Mouse (Mus musculus): ENCODE results near the gene Prlh. TPM values are rescaled to one million over a fixed set of nuclear protein-coding genes. Genes with fewer than 3 reads are reported as not detected.

Prlh gene
- total and polyA plus RNA-seq, 2 experiments: not detected

DNA sequence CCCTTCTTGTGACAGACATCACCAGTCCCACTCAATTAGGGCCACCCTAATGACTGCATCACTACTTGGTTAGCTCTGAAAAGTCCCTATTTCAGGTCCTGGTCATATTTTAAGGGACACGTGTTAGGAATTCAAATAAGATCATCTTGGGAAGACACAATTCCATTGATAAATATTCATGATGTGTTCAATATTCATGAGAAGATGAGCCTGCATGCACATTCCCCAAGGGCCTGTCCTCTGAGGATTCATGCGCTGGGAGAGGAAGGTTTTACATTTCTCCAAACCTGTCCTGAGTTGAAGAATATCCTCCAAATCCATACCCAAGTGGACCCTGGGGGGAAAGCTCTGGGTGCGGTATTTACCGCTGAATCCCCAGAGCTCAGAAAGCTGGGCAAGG is 23.1 kb downstream of the Prlh start:
- WGBS: 93% methylated on average over 4 of the region's 4 CpGs
- H3K9ac ChIP-seq (ENCODE audit: low read depth, low read length): no peak overlapping the region
- no peak overlapping the region for H3K4me3 ChIP-seq (ENCODE audit: insufficient read depth, low read depth, low read length)
- no peak for TF ChIP-seq CTCF (IDR thresholded peaks at IDR 0.05; ENCODE audit: low read depth, low read length)
- no peak for TF ChIP-seq POLR2A (IDR thresholded peaks at IDR 0.05; ENCODE audit: extremely low read depth, insufficient read depth, low read length)
- no peak overlapping the region for H3K27ac ChIP-seq (replicated peaks; ENCODE audit: insufficient read depth, low read depth, low read length)
- H3K27me3 ChIP-seq (ENCODE audit: control insufficient read depth, insufficient read depth, low read length): no peaks in the 10 kb centered on the region
- H3K79me2 ChIP-seq (ENCODE audit: control insufficient read depth, insufficient read depth, low read length): no peaks in the 10 kb centered on the region
- H3K4me1 ChIP-seq (ENCODE audit: control insufficient read depth, insufficient read depth, low read length): no peaks in the 10 kb centered on the region
- no peak for DNase-seq (ENCODE audit: extremely low read depth, low read depth, low spot score)
- H3K36me3 ChIP-seq (ENCODE audit: control insufficient read depth, insufficient read depth, low read length): no peaks in the 10 kb centered on the region

DNA sequence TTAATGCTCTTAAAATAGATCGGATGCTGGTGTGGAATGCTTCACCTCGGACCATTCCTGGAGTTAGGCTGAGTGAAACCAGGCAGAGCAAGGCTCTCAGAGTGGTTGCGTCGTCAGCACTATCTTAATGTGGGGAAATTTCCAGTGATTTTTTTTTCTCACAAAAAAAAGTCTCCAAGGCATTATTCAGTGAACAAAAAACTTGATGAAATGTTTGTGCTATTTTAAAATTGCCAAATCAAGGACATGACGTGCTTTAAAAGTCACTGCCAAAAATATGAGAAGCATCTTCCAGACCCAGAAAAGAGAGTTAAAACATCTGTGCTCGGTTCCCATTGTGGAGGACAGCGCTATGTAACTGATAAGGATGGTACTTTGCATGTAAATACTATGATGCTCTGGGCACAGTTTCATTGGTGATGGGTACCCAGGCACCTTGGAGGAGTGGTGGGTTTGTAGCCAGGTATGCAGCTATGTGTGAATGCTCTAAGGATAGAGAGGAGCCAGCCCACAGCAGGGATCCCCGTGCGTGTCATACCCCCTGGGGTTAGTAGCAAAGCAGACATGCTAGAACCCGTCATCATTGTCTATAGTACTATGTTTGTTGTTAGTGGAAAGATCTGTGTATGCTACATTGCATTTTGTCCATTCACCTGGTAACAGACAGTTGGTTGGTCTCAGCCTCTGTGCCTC is 27.9 kb downstream of the Prlh start:
- WGBS: 69% methylated on average over 10 of the region's 10 CpGs
- TF ChIP-seq POLR2A (IDR thresholded peaks at IDR 0.05; ENCODE audit: extremely low read depth, insufficient read depth, low read length) (no peak), CTCF (IDR thresholded peaks at IDR 0.05; ENCODE audit: low read depth, low read length) (no peak)
- Histone ChIP-seq H3K4me3 (ENCODE audit: insufficient read depth, low read depth, low read length) (no peak overlapping the region), H3K36me3 (ENCODE audit: control insufficient read depth, insufficient read depth, low read length) (no peaks in the 10 kb centered on the region), H3K27ac (replicated peaks; ENCODE audit: insufficient read depth, low read depth, low read length) (no peak overlapping the region), H3K9ac (ENCODE audit: low read depth, low read length) (no peak overlapping the region), H3K4me1 (ENCODE audit: control insufficient read depth, insufficient read depth, low read length) (no peaks in the 10 kb centered on the region), H3K79me2 (ENCODE audit: control insufficient read depth, insufficient read depth, low read length) (no peaks in the 10 kb centered on the region), H3K27me3 (ENCODE audit: control insufficient read depth, insufficient read depth, low read length) (no peaks in the 10 kb centered on the region)
- DNase-seq (ENCODE audit: extremely low read depth, low read depth, low spot score): no peak

DNA sequence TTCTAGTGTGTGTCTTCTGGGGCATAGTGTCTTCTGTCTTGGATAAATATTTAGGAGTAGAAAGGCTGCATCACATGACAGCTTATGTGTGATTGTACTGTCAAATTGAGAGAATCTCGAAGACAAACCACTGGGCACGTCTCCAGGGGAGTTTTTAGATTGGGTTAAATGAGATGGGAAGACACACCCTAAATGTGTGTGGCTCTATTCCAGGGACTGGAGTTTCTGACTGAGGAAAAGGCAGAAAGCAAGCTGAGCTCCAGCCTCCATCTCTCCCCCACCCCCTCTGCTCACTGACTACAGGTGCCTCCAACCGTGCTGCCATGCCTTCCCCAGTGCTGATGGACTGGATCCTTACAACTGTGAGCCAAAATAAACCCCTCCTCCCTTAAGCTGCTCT is 28.4 kb downstream of the Prlh start:
- DNase-seq (ENCODE audit: extremely low read depth, low read depth, low spot score): no peak
- 84% methylated on average over 3 of the region's 3 CpGs for WGBS

DNA sequence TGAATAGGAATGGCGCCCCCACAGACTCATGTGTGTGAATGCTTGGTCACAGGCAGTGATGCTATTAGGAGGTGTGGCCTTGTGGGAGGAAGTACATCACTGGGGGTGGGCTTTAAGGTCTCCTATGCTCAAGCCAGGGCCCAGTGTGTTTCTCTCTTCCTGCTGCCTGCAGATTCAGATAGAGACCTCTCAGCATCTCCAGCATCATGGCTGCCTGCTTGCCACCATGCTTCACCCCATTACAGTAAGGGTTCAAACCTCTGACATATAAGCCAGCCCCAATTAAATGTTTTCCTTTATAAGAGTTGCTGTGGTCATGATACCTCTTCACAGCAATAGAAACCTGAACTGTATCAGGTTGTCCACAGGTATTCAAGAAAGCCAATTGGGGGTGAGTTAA is 43.0 kb downstream of the Prlh start:
- Histone ChIP-seq H3K4me3 (ENCODE audit: insufficient read depth, low read depth, low read length) (no peak overlapping the region), H3K9ac (ENCODE audit: low read depth, low read length) (no peak overlapping the region), H3K27me3 (ENCODE audit: control insufficient read depth, insufficient read depth, low read length) (peaks cover 4% of the 10 kb centered on the region; the same call in 1 of the 2 replicates), H3K27ac (replicated peaks; ENCODE audit: insufficient read depth, low read depth, low read length) (no peak overlapping the region), H3K79me2 (ENCODE audit: control insufficient read depth, insufficient read depth, low read length) (no peaks in the 10 kb centered on the region), H3K4me1 (ENCODE audit: control insufficient read depth, insufficient read depth, low read length) (no peaks in the 10 kb centered on the region), H3K36me3 (ENCODE audit: control insufficient read depth, insufficient read depth, low read length) (no peaks in the 10 kb centered on the region)
- 100% methylated on average over 1 of the region's 1 CpGs for WGBS
- TF ChIP-seq POLR2A (IDR thresholded peaks at IDR 0.05; ENCODE audit: extremely low read depth, insufficient read depth, low read length) (no peak), CTCF (IDR thresholded peaks at IDR 0.05; ENCODE audit: low read depth, low read length) (no peak)
- DNase-seq (ENCODE audit: extremely low read depth, low read depth, low spot score): no peak

More for the DNA sequence above, 28.4 kb downstream of the Prlh start:
- no peaks in the 10 kb centered on the region for H3K27me3 ChIP-seq (ENCODE audit: control insufficient read depth, insufficient read depth, low read length)
- TF ChIP-seq CTCF (IDR thresholded peaks at IDR 0.05; ENCODE audit: low read depth, low read length): no peak
- TF ChIP-seq POLR2A (IDR thresholded peaks at IDR 0.05; ENCODE audit: extremely low read depth, insufficient read depth, low read length): no peak
- H3K27ac ChIP-seq (replicated peaks; ENCODE audit: insufficient read depth, low read depth, low read length): no peak overlapping the region
- H3K4me1 ChIP-seq (ENCODE audit: control insufficient read depth, insufficient read depth, low read length): no peaks in the 10 kb centered on the region
- no peaks in the 10 kb centered on the region for H3K79me2 ChIP-seq (ENCODE audit: control insufficient read depth, insufficient read depth, low read length)
- H3K4me3 ChIP-seq (ENCODE audit: insufficient read depth, low read depth, low read length): no peak overlapping the region
- H3K36me3 ChIP-seq (ENCODE audit: control insufficient read depth, insufficient read depth, low read length): no peaks in the 10 kb centered on the region
- no peak overlapping the region for H3K9ac ChIP-seq (ENCODE audit: low read depth, low read length)

DNA sequence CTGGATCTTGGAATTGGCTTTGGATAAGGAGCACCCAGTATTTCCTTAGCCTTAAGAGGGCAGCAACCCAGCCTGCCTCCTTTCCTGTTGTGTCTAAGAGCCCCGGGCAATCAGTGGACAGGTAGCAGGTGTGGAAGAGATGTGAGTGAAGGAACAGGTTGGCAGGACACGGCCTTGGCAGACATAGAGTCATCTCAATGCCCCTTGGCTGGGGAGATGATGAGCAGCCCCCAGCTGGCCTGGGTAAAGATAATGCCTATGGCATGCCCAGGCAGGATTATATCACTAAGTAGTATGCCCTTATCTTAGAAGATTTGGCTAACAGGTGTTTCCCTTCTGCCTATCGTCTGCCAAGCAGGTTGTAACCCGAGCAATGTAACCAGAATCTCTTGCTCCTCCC is 44.2 kb downstream of the Prlh start:
- no peaks in the 10 kb centered on the region for H3K36me3 ChIP-seq (ENCODE audit: control insufficient read depth, insufficient read depth, low read length)
- H3K79me2 ChIP-seq (ENCODE audit: control insufficient read depth, insufficient read depth, low read length): no peaks in the 10 kb centered on the region
- H3K27me3 ChIP-seq (ENCODE audit: control insufficient read depth, insufficient read depth, low read length): peaks cover 4% of the 10 kb centered on the region; the same call in 1 of the 2 replicates
- TF ChIP-seq POLR2A (IDR thresholded peaks at IDR 0.05; ENCODE audit: extremely low read depth, insufficient read depth, low read length) (no peak), CTCF (IDR thresholded peaks at IDR 0.05; ENCODE audit: low read depth, low read length) (no peak)
- no peak overlapping the region for H3K9ac ChIP-seq (ENCODE audit: low read depth, low read length)
- H3K27ac ChIP-seq (replicated peaks; ENCODE audit: insufficient read depth, low read depth, low read length): no peak overlapping the region
- WGBS: 85% methylated on average over 4 of the region's 4 CpGs
- no peak for DNase-seq (ENCODE audit: extremely low read depth, low read depth, low spot score)
- H3K4me1 ChIP-seq (ENCODE audit: control insufficient read depth, insufficient read depth, low read length): peaks cover 2% of the 10 kb centered on the region; the same call in 1 of the 2 replicates
- H3K4me3 ChIP-seq (ENCODE audit: insufficient read depth, low read depth, low read length): no peak overlapping the region

DNA sequence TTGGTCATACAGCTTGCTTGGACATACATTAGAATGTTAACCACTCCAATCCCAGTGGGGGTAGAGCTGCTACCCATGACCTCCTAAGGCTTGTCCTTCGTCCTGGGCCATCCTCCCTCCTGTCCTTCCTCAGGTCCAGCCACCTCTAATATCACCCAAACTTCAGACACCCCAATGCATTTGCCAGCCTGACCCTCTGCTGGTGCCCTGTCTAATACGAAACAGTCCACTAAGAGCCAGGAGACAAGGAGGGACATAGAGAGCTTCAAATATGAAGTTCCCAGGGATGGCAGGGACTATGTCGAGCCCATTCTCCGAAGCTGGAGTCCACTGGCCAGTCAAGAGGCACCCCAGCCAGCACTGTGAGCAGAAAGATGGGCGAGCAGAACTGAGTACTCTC is 44.7 kb downstream of the Prlh start:
- H3K79me2 ChIP-seq (ENCODE audit: control insufficient read depth, insufficient read depth, low read length): no peaks in the 10 kb centered on the region
- no peak for DNase-seq (ENCODE audit: extremely low read depth, low read depth, low spot score)
- H3K4me3 ChIP-seq (ENCODE audit: insufficient read depth, low read depth, low read length): no peak overlapping the region
- no peak overlapping the region for H3K27ac ChIP-seq (replicated peaks; ENCODE audit: insufficient read depth, low read depth, low read length)
- peaks cover 2% of the 10 kb centered on the region; the same call in 1 of the 2 replicates for H3K4me1 ChIP-seq (ENCODE audit: control insufficient read depth, insufficient read depth, low read length)
- H3K27me3 ChIP-seq (ENCODE audit: control insufficient read depth, insufficient read depth, low read length): peaks cover 4% of the 10 kb centered on the region; the same call in 1 of the 2 replicates
- no peak overlapping the region for H3K9ac ChIP-seq (ENCODE audit: low read depth, low read length)
- 91% methylated on average over 5 of the region's 5 CpGs for WGBS
- no peak for TF ChIP-seq POLR2A (IDR thresholded peaks at IDR 0.05; ENCODE audit: extremely low read depth, insufficient read depth, low read length)
- no peaks in the 10 kb centered on the region for H3K36me3 ChIP-seq (ENCODE audit: control insufficient read depth, insufficient read depth, low read length)

All from liver, adult 2 months (tissue).